Mouse (Mus musculus) frontal cortex, postnatal 10 days (tissue): ENCODE measurements at regions not wholly inside any gene's neighbourhood (a gene's known extent, or its start where the extent isn't known, plus 50 kb on each side); places are given as distances from the start of the nearest gene placed in this dataset.

ENCODE experiments used
- DNase-seq, 2 experiments: peaks; one replicate each; pipeline ENCODE4 v3.0.0; 2022; ENCODE audit warnings: low spot score in 2 of 2, mixed read lengths in 1 of 2

DNA sequence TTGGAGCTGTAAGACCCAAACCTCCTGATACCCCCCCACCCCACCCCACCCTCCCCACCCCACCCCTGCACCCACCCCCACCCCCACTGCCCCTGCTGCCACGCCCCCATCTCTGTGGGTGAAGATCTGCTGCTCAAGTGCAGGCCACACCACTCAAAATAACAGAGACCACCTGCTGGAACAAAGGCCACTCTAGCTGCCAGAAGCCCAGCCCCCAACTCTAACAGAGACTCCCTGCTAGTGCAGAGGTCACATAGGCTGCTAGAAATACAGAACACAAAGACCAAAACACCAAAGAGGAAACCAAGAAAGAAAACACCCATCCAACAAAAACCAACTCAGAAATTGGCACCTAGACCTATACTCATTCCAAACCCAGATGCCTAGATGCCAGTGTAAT, 58.9 kb downstream of the Olfr267 start:
- no peak for DNase-seq

DNA sequence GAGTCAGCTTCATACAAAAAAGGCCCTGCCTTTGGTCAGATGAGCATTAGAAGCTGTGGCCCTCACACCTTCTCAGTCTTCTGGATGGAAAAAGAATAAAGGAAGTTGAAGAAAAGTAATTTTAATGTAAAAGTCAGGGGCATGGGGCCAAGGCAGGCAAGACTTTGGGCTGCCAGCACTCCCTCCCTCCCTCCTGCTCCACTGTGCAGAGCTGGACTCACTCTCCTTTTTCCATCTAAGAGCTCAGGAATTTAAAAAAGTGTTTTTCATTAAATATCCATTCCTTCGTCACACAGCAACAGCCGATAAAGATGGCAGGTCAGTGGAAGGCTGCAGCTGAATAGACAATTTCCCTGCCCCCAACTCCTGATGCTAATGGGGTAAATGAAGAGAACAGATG, 61.1 kb downstream of the Olfr267 start:
- no peak for DNase-seq

DNA sequence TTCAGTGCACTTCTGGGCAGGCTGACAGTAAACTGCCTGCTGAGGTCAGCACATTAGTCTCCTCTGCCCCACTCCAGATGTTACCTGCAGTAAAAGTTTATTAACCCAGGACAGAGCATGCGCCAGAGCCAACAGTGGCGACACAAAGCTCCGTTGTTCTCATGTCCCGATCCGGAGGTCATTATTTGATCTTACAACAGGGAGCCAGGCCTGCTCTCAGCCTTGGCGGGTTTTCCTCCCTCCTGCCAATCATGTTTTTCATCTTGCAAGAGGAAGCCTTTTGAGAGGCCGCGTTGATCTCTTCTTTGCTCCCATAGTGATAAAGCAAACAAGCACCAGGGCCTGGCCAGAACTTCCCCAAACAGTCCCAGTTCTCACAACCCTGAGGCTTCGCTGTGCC, 64.7 kb downstream of the Olfr267 start:
- DNase-seq, result peak in 1 of 2 experiments; percentile 9

DNA sequence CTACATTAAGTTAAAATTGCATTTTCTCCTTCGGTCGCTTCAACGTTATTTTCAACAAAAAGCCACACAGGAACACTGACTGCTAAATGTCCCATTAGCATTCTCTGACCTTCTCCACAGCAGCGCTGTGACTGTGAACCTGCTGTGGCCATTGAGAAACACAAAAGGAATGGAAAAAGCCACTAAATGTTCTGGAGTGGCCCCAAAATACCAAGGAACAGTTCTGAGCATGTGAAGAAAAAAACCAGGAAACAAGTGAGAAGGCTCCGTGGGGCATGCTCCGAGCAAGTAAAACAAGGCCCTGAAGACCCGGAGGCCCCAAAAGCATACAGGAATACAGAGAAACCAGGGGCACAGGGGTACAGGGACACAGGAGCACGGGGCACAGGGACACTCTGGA, 66.8 kb downstream of the Olfr267 start:
- no peak for DNase-seq

DNA sequence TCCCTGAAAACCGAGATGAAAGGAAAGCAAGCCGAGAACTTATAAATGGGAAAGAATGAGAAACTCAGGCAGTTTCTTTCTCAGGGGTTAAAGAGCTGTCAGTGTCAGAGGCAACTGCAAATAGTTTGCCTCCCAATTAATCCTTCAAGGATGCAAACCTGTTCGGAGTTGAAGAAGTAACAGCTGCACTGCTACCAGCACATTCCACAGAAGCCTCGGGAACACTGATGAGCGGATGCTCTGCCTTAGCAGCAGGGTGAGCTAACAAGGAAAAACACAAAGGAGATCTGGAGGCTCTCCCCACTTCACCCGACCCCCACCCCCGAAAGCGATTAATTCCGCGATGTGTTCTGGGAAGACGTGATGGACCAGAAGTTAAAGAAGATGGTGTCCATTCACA, 71.1 kb downstream of the Olfr267 start:
- no peak for DNase-seq

DNA sequence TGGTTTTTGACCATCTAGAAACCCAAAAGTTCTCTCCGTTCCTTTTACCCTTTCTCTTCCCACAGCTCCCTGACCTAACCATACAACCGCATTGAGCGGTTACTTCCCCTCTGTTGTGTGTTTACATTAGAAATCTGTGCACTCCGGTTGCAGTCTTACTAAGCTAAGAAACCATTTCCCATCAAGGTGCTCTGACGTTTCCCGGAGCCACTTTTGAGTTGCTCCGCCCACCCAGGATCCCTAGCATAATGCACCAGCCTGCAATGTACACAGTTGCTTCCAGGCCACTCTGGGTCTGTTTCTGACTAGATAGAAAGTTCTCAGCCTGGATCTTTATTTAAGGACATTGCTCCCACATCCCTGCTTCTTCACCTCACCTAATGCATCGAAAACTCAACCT, 71.7 kb downstream of the Olfr267 start:
- no peak for DNase-seq

DNA sequence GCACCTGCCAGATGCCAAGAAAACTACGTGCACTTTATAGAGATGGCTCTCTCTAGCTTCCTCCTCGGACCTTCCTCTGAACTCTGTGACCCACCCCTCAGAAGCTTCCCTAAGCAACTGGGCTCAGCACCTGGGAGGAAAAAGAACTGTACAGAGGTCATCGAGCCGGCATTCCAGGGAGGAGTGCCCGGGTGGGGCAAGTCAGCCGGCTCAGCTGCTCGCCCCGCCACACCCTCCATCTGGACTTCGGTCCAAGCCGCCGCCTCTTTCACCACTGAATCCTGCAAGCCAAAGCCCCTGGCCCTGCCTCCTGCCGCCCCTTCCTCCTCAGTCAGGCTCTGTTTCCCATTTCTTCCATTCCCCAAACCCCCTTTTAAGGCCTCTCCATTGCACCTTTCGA, 73.3 kb downstream of the Olfr267 start:
- no peak for DNase-seq

DNA sequence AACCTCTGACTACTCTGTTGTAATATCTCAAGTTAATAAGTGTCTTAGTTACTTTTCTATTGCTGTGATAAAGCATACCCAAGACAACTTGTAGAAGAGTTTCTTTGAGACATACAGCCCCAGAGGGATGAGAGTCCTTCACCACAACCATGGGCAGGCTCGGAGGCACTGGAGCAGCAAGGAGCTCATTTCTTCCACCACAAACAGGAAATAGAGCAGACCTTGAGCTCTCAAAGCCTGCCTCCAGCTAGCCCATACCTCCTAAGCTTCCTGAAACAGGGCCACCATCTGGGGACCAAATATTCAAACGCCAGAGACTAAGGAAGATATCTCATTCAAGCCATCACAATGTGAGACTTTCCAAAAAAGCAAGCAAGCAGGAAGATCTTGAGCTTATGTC, 74.6 kb downstream of the Olfr267 start:
- no peak for DNase-seq

DNA sequence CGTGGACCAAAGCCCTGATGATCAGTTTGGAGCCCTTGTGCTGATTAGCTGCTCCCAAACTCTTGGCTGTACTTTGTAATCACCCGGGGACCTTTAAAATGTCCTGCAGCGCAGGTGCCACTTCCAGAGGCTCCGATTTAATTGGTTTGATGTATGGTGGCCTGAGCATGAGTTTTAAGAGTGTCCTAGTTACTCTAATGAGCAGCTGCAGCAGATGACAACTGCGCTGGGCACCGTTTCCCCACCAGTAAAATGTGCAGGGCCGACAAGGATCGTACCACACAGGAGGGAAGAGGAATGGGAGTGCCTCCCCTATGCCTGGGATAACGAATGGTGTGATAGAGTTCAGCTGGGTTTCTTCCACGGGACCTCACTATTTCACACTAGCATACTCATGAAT, 75.3 kb downstream of the Olfr267 start:
- no peak for DNase-seq

DNA sequence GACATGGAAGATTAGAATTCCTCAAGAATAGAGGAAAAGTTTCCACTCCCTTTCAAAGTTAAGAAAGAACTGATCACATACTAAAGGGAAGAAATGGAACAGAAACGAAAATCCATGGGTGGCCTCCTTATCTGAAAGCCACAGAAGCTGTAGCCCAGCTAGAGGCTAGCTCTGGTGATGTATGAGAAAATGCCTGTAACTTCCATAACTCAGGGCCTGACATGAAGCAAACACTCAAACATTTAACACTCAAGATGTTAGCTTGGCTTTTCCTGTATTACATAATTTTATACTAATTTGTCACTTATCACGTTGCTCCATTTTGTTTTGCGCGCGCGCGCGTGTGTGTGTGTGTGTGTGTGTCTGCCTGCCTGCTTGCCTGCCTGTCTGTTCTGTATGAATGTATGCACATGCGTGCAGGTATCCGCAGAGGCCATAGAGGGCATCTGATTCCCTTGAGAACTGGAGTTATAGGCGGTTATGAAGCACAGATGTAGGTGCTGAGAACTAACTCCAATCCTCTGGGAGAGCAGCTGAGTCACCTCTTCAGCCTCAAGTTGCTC, 88.2 kb downstream of the Olfr267 start:
- DNase-seq, result no peak

DNA sequence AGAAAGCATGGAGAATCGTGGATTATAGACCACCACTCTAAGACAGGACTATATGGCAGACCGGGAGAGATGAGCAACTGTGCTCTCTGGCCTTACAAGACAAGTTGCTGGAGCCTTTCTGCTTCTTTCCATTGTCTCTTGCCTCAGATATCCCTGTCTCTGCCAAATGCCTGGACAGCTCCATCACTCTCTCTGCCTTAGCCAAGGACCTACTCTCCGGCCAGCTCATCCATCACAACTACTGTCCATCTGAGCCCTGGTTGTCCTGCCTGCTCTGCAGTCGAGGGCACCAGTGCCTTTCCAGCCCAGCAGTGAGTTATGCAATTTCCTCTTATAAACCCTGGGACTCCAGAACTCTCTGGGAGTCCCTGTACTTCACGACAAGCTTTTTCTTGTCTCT, 88.7 kb downstream of the Olfr267 start:
- no peak for DNase-seq

DNA sequence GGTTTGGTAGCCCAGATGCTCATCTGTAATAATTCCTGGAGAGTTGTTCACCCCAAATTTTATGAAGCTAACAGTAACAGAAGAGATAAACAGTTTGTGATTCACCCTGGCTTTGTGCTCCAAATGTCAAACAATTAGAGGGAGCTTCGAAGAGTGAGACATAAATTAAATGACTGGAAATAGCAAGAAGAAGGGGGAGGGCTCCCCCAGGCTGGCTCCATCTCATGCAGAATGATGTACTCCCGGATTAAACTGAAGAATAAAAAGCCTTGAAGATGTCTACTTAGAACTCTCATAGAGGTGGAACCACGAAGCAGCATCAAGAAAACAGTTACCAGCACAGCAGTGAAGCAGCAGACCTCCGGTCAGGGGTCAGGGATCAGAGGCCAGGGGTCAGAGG, 90.8 kb downstream of the Olfr267 start:
- no peak for DNase-seq

DNA sequence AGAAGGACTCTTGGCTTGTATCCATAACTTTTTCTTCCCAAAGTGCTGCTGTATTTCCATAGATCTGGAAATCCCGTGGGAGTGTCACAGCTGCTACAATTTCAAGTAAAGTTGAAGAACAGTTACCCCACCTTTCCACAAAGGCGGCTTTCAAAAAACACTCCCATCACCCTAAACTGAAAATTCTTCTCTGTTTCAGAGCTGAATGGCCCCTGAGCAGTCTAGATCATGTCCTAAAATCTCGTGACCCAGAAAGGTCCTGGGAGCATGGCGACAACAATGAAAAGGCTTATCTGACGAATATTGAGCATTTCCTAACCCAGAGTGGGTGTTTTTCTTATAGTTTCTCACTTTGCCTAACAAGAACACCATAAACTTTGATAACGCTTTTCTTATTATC, 92.2 kb downstream of the Olfr267 start:
- DNase-seq, result no peak

DNA sequence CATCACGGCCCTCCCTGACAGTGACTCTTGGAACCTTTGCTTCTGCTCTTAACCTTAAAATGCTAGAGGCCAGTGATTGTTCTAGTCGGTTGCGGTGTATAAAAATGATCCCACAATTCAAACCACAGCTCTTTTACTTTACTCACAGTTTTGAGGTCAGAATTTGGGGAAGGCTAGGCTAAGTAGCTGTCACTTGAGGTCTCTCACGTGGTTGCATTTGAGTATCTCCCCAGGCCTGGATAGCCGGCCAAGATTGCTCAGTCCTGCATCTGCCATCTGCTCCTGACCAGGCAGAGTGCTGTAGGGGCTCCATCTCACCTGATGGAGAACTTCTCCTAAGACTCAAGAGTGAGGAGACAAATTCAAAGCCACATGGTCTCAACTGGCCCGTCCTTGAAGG, 94.5 kb downstream of the Olfr267 start:
- no peak for DNase-seq

DNA sequence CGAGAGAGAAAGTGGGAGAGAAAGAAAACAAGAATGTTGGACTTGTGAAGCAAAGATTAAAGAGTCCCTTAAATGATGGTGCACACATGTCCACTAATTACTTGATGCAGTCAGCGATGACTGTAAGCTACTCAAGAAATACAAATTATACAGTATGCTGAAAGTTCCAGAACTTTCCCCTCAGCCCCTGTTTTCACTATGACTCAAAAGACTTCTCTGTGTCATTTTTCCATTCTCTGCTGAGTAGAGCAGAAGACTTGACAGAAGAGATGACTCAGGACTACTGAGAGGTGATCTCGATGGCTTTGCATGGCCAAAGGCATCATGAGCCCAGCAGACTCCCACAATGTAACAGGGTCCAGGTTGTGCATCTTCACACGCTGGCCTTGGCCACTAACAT, 105.6 kb downstream of the Olfr267 start:
- no peak for DNase-seq

DNA sequence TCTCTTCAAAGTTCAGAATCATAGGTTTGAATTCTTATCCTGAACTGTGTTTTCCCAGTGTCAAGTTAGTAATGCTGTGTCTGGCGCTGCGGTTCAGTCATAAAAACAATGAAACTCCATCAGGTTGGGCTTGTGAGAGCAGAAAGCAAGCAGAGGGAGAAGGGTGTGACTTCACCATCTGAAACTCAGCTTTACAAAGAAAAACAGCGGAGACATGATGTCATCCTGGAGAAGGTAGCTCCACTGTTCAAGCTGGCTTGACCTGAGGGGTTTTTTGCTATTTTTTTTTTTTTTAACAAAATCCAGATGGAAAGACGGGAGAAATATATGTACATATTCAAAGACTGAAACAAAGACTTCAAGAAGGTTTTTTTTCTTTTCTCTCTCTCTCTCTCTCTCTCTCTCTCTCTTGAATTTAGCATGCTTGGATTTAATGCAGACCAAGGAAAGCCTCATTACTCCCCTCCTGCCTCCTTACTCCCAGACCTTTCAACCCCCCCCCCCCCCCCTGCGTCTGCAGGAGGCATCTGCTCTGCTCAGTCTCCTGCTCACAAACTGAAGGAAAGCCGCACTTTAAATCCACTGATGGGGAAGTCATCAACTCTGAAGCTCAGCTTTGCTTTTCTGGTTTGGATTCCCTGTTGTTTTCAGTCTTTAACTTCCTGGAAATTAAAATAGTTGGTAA, 109.7 kb downstream of the Olfr267 start:
- DNase-seq, result no peak

DNA sequence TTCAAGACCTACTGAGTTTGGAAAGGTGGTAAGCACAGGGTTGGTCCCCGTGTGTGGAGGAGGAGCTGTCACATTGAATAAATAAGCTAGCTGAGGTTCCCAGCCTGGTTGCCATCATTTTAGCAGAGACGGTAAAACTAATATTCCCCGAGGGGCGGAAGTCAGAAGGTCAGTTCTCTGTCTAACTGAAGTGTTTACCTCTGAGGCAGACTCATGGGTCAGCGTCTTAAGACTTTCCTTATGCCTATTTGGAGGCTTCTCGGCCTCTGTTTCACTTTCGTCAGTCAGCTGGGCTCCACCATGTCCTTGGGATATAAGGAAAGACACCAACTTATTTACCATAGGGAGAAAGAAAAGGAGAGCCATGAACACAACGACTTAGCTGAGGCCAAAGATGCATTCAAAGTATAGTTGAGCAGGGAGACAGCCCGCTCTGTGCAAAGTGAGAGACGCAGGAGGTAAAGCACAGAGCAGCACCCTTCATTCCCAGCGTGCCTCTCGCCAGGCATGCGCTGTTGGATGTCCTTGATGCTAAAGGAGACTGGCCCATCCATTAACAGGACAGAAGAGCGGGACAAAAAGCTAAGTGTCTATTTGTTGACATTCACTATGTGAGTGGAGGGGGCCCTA, 116.0 kb downstream of the Olfr267 start:
- no peak for DNase-seq

DNA sequence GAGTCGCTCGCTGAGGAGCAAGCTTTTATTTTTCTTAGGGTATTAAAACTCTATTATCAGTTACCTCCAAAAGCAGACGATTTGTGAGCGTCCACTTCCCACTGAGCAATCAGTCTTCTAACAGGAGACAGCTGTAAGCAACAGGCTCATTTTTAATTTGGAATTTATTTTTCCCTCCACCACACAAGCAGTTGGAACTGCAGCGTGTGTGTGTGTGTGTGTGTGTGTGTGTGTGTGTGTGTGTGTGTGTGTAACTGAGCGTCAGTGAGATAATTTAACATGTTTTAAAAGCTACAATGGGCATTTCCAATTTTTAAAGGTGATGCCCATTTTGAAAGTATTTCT, 116.6 kb downstream of the Olfr267 start:
- DNase-seq, result no peak

DNA sequence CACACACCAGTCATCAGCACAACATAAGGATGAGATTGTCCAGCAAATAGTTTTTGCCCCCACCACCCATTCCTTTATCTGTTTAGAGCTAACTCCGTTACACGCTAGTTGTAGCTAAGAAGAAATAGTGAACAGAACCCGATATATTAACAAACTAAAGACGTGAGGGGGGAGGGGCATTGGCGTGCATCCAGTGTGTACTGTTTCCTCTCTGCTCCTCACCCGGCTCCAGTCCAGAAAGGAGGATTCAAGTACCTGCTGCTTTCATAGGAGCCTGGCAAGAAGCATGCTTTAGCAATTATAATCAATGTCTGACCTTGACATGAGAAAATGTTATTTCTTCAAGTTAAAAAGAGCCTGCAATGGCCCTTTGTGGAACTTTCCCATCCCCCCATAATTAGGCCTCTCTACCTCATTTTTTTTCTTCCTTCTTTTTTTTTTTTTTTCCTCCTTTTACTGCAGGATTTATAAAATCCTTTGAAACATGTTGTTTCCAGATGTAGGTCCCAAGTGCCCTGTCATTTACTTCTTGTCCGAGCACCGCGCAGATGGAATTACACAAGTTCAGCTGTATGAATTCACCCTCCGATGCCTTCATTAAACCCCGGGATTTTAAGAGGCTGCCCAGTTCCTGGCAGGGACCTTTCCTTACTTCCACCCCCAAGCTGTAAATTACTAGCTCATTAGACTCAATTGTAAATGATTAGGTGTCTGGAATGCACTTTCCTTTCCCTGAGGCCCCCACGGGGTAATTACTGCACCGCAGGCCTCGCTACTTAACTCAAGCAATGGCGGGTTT, 116.6 kb upstream of the Lpar1 start:
- DNase-seq, result no peak

DNA sequence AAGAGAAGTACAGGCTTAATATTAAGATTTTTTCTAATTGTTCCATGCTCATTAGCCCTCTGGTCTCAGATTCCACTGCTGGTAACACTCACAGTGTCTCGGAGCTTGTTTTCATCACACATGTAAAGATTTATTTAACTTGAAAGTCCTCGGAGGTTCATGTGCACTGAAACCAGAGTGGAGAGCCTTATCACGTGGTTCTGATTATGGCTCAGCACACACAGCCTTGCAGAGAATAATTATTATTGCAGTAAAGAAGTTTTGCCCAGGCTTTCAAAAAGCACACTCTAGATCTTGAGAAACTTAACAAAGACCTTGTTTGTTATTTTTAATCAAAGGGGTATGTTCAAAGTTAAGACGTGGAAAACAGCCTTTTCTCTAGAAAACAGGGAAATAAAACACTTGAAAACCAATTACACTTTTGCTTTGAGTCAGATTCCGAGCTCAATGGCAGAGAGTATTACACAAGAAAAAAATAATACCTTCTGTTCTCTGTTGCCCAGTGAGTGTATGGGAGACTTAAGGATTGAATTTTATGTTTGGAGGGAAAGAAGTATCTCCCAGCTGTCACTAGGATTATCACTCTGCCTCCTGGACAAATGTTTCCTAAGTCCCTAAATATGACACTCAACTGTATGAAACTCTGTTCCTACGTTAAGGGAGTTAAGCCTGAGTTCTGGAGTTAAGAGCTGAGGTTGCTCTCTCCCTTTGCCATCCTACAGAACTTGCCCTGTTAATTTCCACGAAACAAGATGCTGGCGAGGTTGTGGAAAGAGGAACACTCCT, 114.9 kb upstream of the Lpar1 start:
- no peak for DNase-seq

DNA sequence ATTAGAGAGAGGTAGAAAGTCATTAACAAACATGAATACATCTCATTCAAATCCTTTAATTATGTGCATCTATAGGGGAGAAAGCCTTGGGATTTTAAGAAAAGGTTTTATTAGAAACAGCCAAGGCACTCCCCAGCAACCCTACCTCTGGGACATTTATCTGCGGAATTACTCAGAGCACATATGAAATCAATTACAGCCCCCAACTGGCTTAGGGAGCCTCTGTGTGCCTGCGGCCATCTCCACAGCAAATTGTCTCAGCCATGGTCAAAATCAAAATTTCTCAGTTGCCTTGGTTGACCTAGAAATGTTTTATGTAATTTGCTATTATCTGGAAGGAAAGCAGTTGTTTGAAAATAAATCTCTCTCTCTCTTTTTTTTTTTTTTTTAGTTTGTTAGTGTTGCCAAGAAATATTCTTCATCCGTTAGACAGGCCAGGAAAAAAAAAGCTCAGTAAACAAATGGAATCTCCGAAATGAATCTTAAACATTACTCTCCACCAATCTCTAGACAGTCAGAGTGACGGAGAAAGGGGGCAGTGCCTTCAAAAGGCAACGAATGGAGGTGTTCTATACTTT, 110.0 kb upstream of the Lpar1 start:
- DNase-seq, result no peak
